Mouse (Mus musculus): ENCODE results near the gene Rsf1. TPM values are rescaled to one million over a fixed set of nuclear protein-coding genes. Genes with fewer than 3 reads are reported as not detected.

Gene Rsf1
- polyA plus RNA-seq, 1 experiment, result 0.68 TPM

GRCm38 (mm10) chr7:97707809-97708208 lies 128.1 kb downstream of the Rsf1 start:
- no peak for TF ChIP-seq GATA1 (IDR thresholded peaks at IDR 0.05; ENCODE audit: low read length)
- no peak for TF ChIP-seq TAL1 (IDR thresholded peaks at IDR 0.05; ENCODE audit: low read length)
- peaks cover 41% of the 10 kb centered on the region for H3K36me3 ChIP-seq (ENCODE audit: control insufficient read depth)
- H3K4me1 ChIP-seq (ENCODE audit: control insufficient read depth), result peaks cover 11% of the 10 kb centered on the region
- H3K9me3 ChIP-seq (ENCODE audit: control insufficient read depth, low read length), result no peaks in the 10 kb centered on the region
- no peak overlapping the region for H3K4me3 ChIP-seq (replicated peaks)
- no peaks in the 10 kb centered on the region for H3K27me3 ChIP-seq (ENCODE audit: control insufficient read depth)

GRCm38 (mm10) chr7:97709204-97709603 lies 129.5 kb downstream of the Rsf1 start:
- Histone ChIP-seq H3K4me3 (replicated peaks) (no peak overlapping the region), H3K9me3 (ENCODE audit: control insufficient read depth, low read length) (no peaks in the 10 kb centered on the region), H3K36me3 (ENCODE audit: control insufficient read depth) (peaks cover 47% of the 10 kb centered on the region), H3K27me3 (ENCODE audit: control insufficient read depth) (no peaks in the 10 kb centered on the region), H3K4me1 (ENCODE audit: control insufficient read depth) (peaks cover 11% of the 10 kb centered on the region)
- TF ChIP-seq TAL1 (IDR thresholded peaks at IDR 0.05; ENCODE audit: low read length) (no peak), GATA1 (IDR thresholded peaks at IDR 0.05; ENCODE audit: low read length) (no peak)

DNA sequence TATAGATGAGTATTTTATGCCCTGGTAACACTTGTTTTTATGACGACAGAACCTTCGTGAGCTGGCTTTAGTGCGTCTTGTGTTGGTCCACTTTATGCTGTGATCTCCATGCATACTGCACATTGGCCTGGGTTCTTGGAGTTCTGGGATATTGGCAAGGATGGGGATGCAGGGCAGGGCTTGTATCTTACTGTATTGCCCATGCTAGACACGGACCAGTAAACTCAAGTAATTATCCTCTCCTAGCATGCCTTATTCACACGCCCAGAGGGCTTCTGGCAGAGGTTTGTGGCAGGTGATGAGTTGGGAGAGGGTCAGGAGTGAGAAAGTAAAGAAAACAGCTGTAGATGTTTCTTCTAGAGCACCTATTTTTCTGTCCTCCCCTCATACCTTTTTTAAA lies 135.0 kb downstream of the Rsf1 start:
- TF ChIP-seq GATA1 (IDR thresholded peaks at IDR 0.05; ENCODE audit: low read length) (no peak), TAL1 (IDR thresholded peaks at IDR 0.05; ENCODE audit: low read length) (no peak)
- H3K9me3 ChIP-seq (ENCODE audit: control insufficient read depth, low read length), result peaks cover 3% of the 10 kb centered on the region; the same call in 1 of the 2 replicates
- H3K4me3 ChIP-seq (replicated peaks), result no peak overlapping the region
- H3K27me3 ChIP-seq (ENCODE audit: control insufficient read depth), result no peaks in the 10 kb centered on the region
- H3K4me1 ChIP-seq (ENCODE audit: control insufficient read depth), result no peaks in the 10 kb centered on the region
- H3K36me3 ChIP-seq (ENCODE audit: control insufficient read depth), result peaks cover 70% of the 10 kb centered on the region

DNA sequence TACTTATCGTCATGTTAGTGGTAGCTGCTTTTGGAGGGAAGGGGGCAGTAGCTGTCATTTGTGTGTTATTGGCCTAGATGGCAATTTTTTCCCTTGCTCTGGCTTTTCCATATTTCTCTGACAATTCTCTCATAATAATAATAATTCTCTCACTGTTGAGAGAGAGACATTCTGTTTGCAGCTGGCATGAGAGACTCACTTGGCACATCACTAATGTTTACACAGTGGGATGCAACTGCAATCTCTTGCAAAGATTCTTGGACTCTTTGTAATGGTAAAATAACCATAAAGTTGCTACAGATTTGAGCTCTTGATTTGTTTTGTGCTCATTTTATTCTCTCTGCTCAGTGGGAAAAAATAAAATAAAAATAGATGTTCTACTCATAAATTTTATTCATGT lies 137.6 kb downstream of the Rsf1 start:
- H3K4me1 ChIP-seq (ENCODE audit: control insufficient read depth), result peaks cover 1% of the 10 kb centered on the region; the same call in 1 of the 2 replicates
- peaks cover 76% of the 10 kb centered on the region for H3K36me3 ChIP-seq (ENCODE audit: control insufficient read depth)
- TF ChIP-seq TAL1 (IDR thresholded peaks at IDR 0.05; ENCODE audit: low read length) (no peak), GATA1 (IDR thresholded peaks at IDR 0.05; ENCODE audit: low read length) (no peak)

GRCm38 (mm10) chr7:97719078-97719477 lies 139.4 kb downstream of the Rsf1 start:
- peaks cover 3% of the 10 kb centered on the region; the same call in 1 of the 2 replicates for H3K9me3 ChIP-seq (ENCODE audit: control insufficient read depth, low read length)
- H3K4me1 ChIP-seq (ENCODE audit: control insufficient read depth), result peaks cover 13% of the 10 kb centered on the region
- no peak overlapping the region for H3K4me3 ChIP-seq (replicated peaks)
- no peak for TF ChIP-seq GATA1 (IDR thresholded peaks at IDR 0.05; ENCODE audit: low read length)
- TF ChIP-seq TAL1 (IDR thresholded peaks at IDR 0.05; ENCODE audit: low read length), result no peak
- H3K27me3 ChIP-seq (ENCODE audit: control insufficient read depth), result no peaks in the 10 kb centered on the region
- peaks cover 69% of the 10 kb centered on the region for H3K36me3 ChIP-seq (ENCODE audit: control insufficient read depth)

More for the DNA sequence above, 137.6 kb downstream of the Rsf1 start:
- Histone ChIP-seq H3K27me3 (ENCODE audit: control insufficient read depth) (no peaks in the 10 kb centered on the region), H3K4me3 (replicated peaks) (no peak overlapping the region), H3K9me3 (ENCODE audit: control insufficient read depth, low read length) (peaks cover 3% of the 10 kb centered on the region; the same call in 1 of the 2 replicates)

- Histone ChIP-seq H3K36me3 (ENCODE audit: control insufficient read depth) (peaks cover 63% of the 10 kb centered on the region), H3K27me3 (ENCODE audit: control insufficient read depth) (no peaks in the 10 kb centered on the region), H3K9me3 (ENCODE audit: control insufficient read depth, low read length) (no peaks in the 10 kb centered on the region; the same call in 1 of the 2 replicates), H3K4me3 (replicated peaks) (no peak overlapping the region), H3K4me1 (ENCODE audit: control insufficient read depth) (peaks cover 19% of the 10 kb centered on the region)
- no peak for TF ChIP-seq TAL1 (IDR thresholded peaks at IDR 0.05; ENCODE audit: low read length)
- no peak for TF ChIP-seq GATA1 (IDR thresholded peaks at IDR 0.05; ENCODE audit: low read length)
Observed at GRCm38 (mm10) chr7:97720109-97720508, 140.4 kb downstream of the Rsf1 start.

GRCm38 (mm10) chr7:97722278-97722918 lies 142.7 kb downstream of the Rsf1 start:
- Histone ChIP-seq H3K4me3 (replicated peaks) (no peak overlapping the region), H3K27me3 (ENCODE audit: control insufficient read depth) (no peaks in the 10 kb centered on the region), H3K36me3 (ENCODE audit: control insufficient read depth) (peaks cover 54% of the 10 kb centered on the region), H3K9me3 (ENCODE audit: control insufficient read depth, low read length) (no peaks in the 10 kb centered on the region), H3K4me1 (ENCODE audit: control insufficient read depth) (peaks cover 27% of the 10 kb centered on the region)
- TF ChIP-seq TAL1 (IDR thresholded peaks at IDR 0.05; ENCODE audit: low read length) (no peak), GATA1 (IDR thresholded peaks at IDR 0.05; ENCODE audit: low read length) (no peak)

- Histone ChIP-seq H3K27me3 (ENCODE audit: control insufficient read depth) (no peaks in the 10 kb centered on the region), H3K36me3 (ENCODE audit: control insufficient read depth) (peaks cover 45% of the 10 kb centered on the region), H3K9me3 (ENCODE audit: control insufficient read depth, low read length) (no peaks in the 10 kb centered on the region), H3K4me1 (ENCODE audit: control insufficient read depth) (peaks cover 40% of the 10 kb centered on the region), H3K4me3 (replicated peaks) (no peak overlapping the region)
- TF ChIP-seq TAL1 (IDR thresholded peaks at IDR 0.05; ENCODE audit: low read length) (no peak), GATA1 (IDR thresholded peaks at IDR 0.05; ENCODE audit: low read length) (no peak)
Observed at GRCm38 (mm10) chr7:97723646-97724538, 144.2 kb downstream of the Rsf1 start.

- Histone ChIP-seq H3K4me1 (ENCODE audit: control insufficient read depth) (peaks cover 54% of the 10 kb centered on the region), H3K36me3 (ENCODE audit: control insufficient read depth) (peaks cover 37% of the 10 kb centered on the region), H3K9me3 (ENCODE audit: control insufficient read depth, low read length) (no peaks in the 10 kb centered on the region), H3K4me3 (replicated peaks) (no peak overlapping the region), H3K27me3 (ENCODE audit: control insufficient read depth) (no peaks in the 10 kb centered on the region)
- TF ChIP-seq TAL1 (IDR thresholded peaks at IDR 0.05; ENCODE audit: low read length) (no peak), GATA1 (IDR thresholded peaks at IDR 0.05; ENCODE audit: low read length) (no peak)
Observed at GRCm38 (mm10) chr7:97725401-97725800, 145.7 kb downstream of the Rsf1 start.
